Mouse (Mus musculus) ovary, adult 2 months (tissue): ENCODE results near the gene Psen1. TPM values are rescaled to one million over a fixed set of nuclear protein-coding genes. Genes with fewer than 3 reads are reported as not detected.

Experiments
- polyA plus RNA-seq: library from polyadenylated mRNA; depleted of rRNA; stranded (reverse); fragments of >200 nt; gene quantifications from 2 replicates; pipeline ENCODE4 v1.2.3, GENCODE M21; 2012; rRNA removed

Gene Psen1
- polyA plus RNA-seq: 15.7 and 19.2 TPM in 2 replicates

GRCm38 (mm10) chr12:83687934-83688315 lies at the start of gene Psen1:
TSS of gene Psen1 (plus strand) at chr12:83688152.

GRCm38 (mm10) chr12:83763311-83764043 lies 75.5 kb downstream of the Psen1 start, which contains the start of gene Papln:
TSS of gene Papln (plus strand) at chr12:83763634.

Other genes with a start within 250 kb of the Psen1 start
- gene Dpf3, start 200.4 kb upstream of the Psen1 start, polyA plus RNA-seq: 15.9 and 20.8 TPM in 2 replicates
- gene Dcaf4, start 167.7 kb upstream of the Psen1 start, polyA plus RNA-seq: 39.5 and 49.0 TPM in 2 replicates
- gene Zfyve1, start 90.9 kb upstream of the Psen1 start, polyA plus RNA-seq: 34.1 and 41.3 TPM in 2 replicates
- 19.5 and 24.3 TPM in 2 replicates for gene Rbm25, start 56.9 kb upstream of the Psen1 start, polyA plus RNA-seq
- gene Papln, start 75.5 kb downstream of the Psen1 start, polyA plus RNA-seq: 17.7 and 26.0 TPM in 2 replicates
- 71.9 and 86.5 TPM in 2 replicates for gene Numb, start 233.8 kb downstream of the Psen1 start, polyA plus RNA-seq